Mouse (Mus musculus) intestine, embryonic 15.5 days (tissue): ENCODE results near the gene Cops7a. TPM values are rescaled to one million over a fixed set of nuclear protein-coding genes. Genes with fewer than 3 reads are reported as not detected.

Experiments used
- ATAC-seq: fragments of 200-750 bp; cut with Nextera tagmentation; 2 replicates; pipeline ENCODE4 v1.8.0; 2017; ENCODE audit warnings: moderate TSS enrichment, moderate library complexity
- H3K27ac ChIP-seq: fragments of 300-500 bp; sonication (generic); 2 replicates; pipeline ENCODE4 v1.5.1; 2015; ENCODE audit warnings: mild to moderate bottlenecking, inconsistent platforms
- H3K27me3 ChIP-seq: fragments of 300-500 bp; sonication (generic); replicated peaks from 2 replicates; pipeline ENCODE4 v1.6.1; 2015; ENCODE audit warnings: inconsistent platforms
- H3K36me3 ChIP-seq: fragments of 300-500 bp; sonication (generic); 2 replicates; pipeline ENCODE4 v1.6.1; 2015; ENCODE audit warnings: inconsistent platforms
- H3K4me1 ChIP-seq: fragments of 300-500 bp; sonication (generic); replicated peaks from 2 replicates; pipeline ENCODE4 v1.6.1; 2015; ENCODE audit warnings: inconsistent platforms
- H3K4me2 ChIP-seq: fragments of 300-500 bp; sonication (generic); replicated peaks from 2 replicates; pipeline ENCODE4 v1.6.1; 2015; ENCODE audit warnings: mild to moderate bottlenecking, inconsistent platforms
- H3K4me3 ChIP-seq: fragments of 300-500 bp; sonication (generic); replicated peaks from 2 replicates; pipeline ENCODE4 v1.5.1; 2015; ENCODE audit warnings: inconsistent platforms
- H3K9ac ChIP-seq: fragments of 300-500 bp; sonication (generic); 2 replicates; pipeline ENCODE4 v1.6.1; 2015; ENCODE audit warnings: inconsistent platforms
- H3K9me3 ChIP-seq: fragments of 300-500 bp; sonication (generic); 2 replicates; pipeline ENCODE4 v1.6.1; 2016; ENCODE audit warnings: inconsistent platforms
- WGBS: fragments of 180-500 bp; shearing (Covaris S2); methylation state at CpG from one replicate; pipeline ENCODE4 v1.1.7; 2015; 5-methylcytosine and 5-hydroxymethylcytosine counted together
- polyA plus RNA-seq: library from polyadenylated mRNA; unstranded; fragments of >200 nt; fragmentation: Nextera tagmentation; extraction: Ambion mirVana; gene quantifications from 2 replicates; pipeline ENCODE4 v1.2.1, GENCODE M21; 2015

The Cops7a gene
- polyA plus RNA-seq, 1 experiment from 2014 or later = 159 TPM

DNA sequence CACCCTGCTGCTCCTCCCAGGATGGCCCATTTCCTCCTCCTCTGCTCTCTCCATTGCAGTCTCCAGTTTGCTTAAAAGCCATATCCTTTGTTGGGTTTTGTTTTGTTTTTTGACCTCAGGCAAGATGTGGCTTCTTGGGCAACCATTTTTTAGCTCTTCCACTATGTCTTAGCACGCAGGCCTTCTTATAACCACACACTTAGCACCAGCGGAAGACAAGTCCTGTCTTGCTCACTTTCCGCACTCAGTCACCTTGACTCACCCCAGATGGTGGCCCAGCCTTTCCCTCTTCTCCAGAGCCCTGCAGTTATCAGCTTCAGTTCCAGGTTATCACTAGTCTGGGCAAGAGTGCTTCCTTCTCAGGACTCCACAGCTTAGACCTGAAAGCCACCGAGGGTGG, 10.1 kb downstream of the Cops7a start:
- no peaks in the 10 kb centered on the region for H3K4me1 ChIP-seq
- H3K27ac ChIP-seq = no peak overlapping the region
- ATAC-seq = no peak
- 96% methylated on average over 4 of the region's 4 CpGs for WGBS
- H3K27me3 ChIP-seq = no peaks in the 10 kb centered on the region
- no peaks in the 10 kb centered on the region for H3K9me3 ChIP-seq
- no peak overlapping the region for H3K4me2 ChIP-seq
- H3K9ac ChIP-seq = no peak overlapping the region
- H3K36me3 ChIP-seq = peaks cover 23% of the 10 kb centered on the region
- H3K4me3 ChIP-seq = no peak overlapping the region

DNA sequence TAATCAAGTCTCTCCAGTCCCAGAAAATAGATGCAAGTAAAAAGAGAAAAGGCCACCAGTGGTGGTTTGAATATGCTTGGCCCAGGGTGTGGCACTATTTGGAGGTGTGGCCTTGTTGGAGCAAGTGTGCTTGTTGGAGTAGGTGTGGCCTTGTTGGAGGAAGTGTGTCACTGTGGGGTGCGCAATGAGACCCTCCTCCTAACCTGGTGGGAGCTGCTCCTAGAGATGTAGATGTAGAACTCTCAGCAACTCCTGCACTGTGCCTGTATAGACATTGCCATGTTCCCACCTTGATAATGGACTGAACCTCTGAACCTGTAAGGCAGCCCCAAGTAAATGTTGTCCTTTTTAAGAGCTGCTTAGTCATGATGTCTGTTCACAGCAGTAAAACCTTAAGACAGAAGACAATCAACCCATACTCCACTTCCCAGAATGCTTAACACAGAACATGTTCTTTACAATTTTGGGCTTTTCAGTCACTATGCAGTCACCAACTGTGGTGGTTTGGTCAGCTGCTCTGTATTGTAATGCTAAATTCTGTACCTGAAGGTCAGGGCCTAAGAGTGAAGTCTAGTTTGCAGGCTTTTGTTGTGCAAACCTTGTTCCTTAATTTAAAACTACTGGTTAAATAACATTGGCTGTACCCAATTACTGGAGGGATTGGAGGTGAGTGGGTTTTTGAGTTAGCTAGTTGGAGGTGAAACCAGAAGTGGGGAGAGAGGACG, 11.2 kb downstream of the Cops7a start:
- no peak overlapping the region for H3K4me2 ChIP-seq
- H3K27me3 ChIP-seq = no peaks in the 10 kb centered on the region
- H3K36me3 ChIP-seq = peaks cover 13% of the 10 kb centered on the region
- no peak overlapping the region for H3K9ac ChIP-seq
- no peak overlapping the region for H3K27ac ChIP-seq
- no peak for ATAC-seq
- H3K4me3 ChIP-seq = no peak overlapping the region
- H3K4me1 ChIP-seq = no peaks in the 10 kb centered on the region
- H3K9me3 ChIP-seq = no peaks in the 10 kb centered on the region
- WGBS = 88% methylated on average over 2 of the region's 2 CpGs

DNA sequence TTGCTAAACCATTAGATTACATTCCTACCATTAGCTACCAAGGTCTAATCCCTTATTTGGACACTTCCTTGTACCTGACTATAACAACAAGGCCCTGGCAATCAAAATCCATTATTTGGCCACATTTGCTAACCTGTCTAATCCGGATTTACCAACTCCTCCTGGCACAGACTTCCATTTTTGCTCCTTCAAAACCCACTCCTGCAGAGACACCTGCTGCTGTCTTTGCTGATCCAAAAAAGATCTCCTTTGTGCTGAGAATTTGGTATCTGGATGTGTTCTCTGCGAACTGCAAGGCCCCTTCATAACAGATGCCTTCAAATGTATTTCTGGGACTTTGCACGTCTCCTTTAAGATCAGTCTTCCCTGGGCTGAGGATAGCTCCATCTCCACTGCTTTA, 21.8 kb downstream of the Cops7a start:
- no peaks in the 10 kb centered on the region for H3K27me3 ChIP-seq
- ATAC-seq = no peak
- 87% methylated on average over 3 of the region's 3 CpGs for WGBS
- no peaks in the 10 kb centered on the region for H3K4me1 ChIP-seq
- H3K4me2 ChIP-seq = no peak overlapping the region
- H3K27ac ChIP-seq = no peak overlapping the region
- no peaks in the 10 kb centered on the region for H3K9me3 ChIP-seq
- no peak overlapping the region for H3K4me3 ChIP-seq
- no peak overlapping the region for H3K9ac ChIP-seq
- H3K36me3 ChIP-seq = peaks cover 5% of the 10 kb centered on the region; the same call in 1 of the 2 replicates

DNA sequence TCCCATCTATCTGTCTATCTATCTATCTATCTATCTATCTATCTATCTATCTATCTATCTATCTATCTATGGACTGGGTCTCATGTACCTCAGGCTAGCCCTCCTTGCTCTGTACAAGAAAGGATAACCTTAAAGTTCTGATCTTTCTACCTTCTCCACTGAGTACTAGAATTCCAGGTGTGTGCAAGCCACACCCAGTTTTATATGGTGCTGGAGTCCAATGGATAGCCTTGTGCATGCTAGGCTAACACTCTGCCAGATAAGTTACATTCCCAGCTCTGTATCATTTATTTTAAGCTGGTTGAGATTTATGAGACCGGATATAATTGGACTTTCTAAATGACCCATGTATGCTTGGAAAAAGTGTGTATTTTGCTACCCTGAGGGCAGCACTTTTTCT, 23.7 kb downstream of the Cops7a start:
- Histone ChIP-seq H3K9ac (no peak overlapping the region), H3K27ac (no peak overlapping the region), H3K4me2 (no peak overlapping the region), H3K9me3 (no peaks in the 10 kb centered on the region), H3K4me3 (no peak overlapping the region), H3K36me3 (peaks cover 12% of the 10 kb centered on the region), H3K27me3 (no peaks in the 10 kb centered on the region), H3K4me1 (no peaks in the 10 kb centered on the region)
- peak; percentile 87 for ATAC-seq
- WGBS = 84% methylated on average over 1 of the region's 1 CpGs

DNA sequence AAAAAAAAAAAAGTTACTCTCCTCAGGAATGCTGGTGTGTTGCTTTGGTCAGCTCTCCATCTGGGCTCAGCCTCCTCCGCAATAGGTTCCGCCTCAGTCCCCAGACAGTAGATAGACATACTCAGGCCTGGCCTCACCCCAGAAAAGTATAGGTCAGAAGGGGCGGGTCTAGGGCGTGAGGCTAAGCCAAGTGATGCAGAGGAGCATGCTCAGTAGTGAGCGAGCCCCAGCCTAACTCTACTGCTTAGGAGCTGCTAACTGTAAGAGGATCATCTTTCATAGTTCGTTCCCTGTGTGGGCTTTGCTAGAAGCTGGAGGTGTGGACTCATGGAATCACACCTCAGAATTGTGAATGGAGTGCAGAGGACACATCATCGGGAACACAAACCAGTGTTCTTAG, 26.8 kb downstream of the Cops7a start:
- 94% methylated on average over 7 of the region's 7 CpGs for WGBS
- H3K9ac ChIP-seq = no peak overlapping the region
- 0 out of 2 replicates have a peak, but pooled peaks have one; percentile 23 for ATAC-seq
- H3K4me1 ChIP-seq = peaks cover 5% of the 10 kb centered on the region; the same call in 1 of the 2 replicates
- no peaks in the 10 kb centered on the region for H3K27me3 ChIP-seq
- H3K4me3 ChIP-seq = no peak overlapping the region
- H3K9me3 ChIP-seq = no peaks in the 10 kb centered on the region
- peaks cover 28% of the 10 kb centered on the region for H3K36me3 ChIP-seq
- H3K27ac ChIP-seq = no peak overlapping the region
- no peak overlapping the region for H3K4me2 ChIP-seq

DNA sequence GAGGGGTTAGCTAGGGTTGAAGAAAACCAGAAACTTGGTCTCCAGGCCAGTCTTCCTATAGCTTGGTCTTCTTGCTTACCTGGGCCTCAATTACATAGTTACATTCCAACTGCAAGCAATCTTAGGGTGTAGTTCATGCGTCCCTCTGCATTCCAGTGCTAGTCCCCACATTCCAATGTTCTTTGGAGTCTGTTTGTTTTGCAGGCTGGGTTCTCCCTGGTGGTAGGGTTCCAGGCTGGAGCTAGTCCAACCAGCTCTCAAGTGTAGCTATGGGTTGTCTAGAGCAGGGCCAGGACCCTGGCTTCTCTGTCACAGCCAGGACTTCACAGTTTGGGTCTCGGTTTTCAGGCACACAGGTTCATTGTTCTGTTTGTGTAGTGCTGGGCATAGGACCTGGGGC, 27.8 kb downstream of the Cops7a start:
- Histone ChIP-seq H3K27me3 (no peaks in the 10 kb centered on the region), H3K36me3 (peaks cover 28% of the 10 kb centered on the region), H3K9me3 (no peaks in the 10 kb centered on the region), H3K9ac (no peak overlapping the region), H3K4me1 (peaks cover 11% of the 10 kb centered on the region), H3K27ac (no peak overlapping the region), H3K4me2 (no peak overlapping the region), H3K4me3 (no peak overlapping the region)
- no peak for ATAC-seq
- WGBS = 76% methylated on average over 2 of the region's 2 CpGs

DNA sequence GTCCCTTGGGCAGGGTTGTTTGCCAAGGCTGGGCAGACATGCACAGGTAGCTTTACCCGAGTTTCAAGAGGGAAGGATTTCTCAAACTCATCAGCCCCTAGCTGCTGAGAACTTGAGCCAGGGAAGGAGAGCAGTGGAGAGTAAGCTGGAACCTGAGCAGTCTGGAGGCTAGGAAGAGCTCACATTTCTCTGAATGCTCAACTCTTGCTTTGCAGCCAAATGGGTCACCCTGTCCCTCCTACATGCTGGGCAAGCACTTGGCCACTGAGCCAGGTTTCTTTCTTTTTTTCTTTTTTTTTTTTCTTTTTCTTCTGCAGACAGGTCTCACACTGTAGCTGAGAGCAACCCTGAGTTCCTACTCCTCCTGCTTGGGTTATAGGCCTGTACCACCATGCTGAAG, 28.7 kb downstream of the Cops7a start:
- Histone ChIP-seq H3K4me3 (no peak overlapping the region), H3K4me2 (no peak overlapping the region), H3K4me1 (peaks cover 15% of the 10 kb centered on the region), H3K27ac (no peak overlapping the region), H3K27me3 (no peaks in the 10 kb centered on the region), H3K36me3 (peaks cover 28% of the 10 kb centered on the region), H3K9ac (no peak overlapping the region), H3K9me3 (no peaks in the 10 kb centered on the region)
- ATAC-seq = no peak
- 86% methylated on average over 1 of the region's 1 CpGs for WGBS

DNA sequence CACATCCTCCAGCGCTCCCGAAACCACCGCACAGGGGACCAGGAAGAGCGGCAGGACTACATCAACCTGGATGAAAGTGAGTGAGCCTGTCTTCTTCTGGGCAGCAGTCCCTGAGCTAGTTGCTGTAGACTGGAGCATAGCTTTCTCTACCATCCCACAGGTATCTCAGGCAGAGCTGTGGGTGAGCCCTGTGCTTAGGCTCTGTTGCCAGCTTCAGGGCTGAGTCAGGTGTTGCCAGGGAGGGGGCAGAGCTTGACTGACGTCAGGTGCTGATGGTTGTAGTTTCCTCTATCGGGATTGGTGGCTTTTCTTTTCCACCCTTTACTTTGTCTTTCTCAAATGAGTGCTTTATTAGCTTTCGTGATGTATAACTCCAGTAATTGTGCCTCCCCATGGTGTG, 30.7 kb downstream of the Cops7a start:
- no peaks in the 10 kb centered on the region for H3K9me3 ChIP-seq
- no peaks in the 10 kb centered on the region for H3K27me3 ChIP-seq
- ATAC-seq = no peak
- 89% methylated on average over 7 of the region's 7 CpGs for WGBS
- peaks cover 21% of the 10 kb centered on the region for H3K4me1 ChIP-seq
- H3K4me3 ChIP-seq = no peak overlapping the region
- H3K36me3 ChIP-seq = peaks cover 28% of the 10 kb centered on the region
- no peak overlapping the region for H3K9ac ChIP-seq
- no peak overlapping the region for H3K27ac ChIP-seq
- H3K4me2 ChIP-seq = no peak overlapping the region

DNA sequence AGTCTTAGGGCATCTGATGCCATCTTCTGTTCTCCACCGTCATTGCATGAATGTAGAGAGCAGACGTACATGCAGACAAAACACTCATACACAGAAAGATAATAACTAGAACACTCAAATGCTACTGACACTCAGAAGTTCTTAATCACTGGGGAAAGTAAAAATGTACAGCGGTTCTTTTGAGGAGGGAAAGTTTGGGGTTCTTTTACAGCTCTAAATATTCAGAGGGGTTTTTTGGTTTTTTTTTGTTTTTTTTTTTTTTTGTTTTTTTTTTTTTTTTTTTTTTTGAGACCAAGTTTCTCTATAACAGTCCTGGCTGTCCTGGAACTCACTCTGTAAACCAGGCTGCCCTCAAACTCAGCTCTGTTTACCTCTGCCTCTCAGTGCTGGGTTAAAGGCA, 32.2 kb downstream of the Cops7a start:
- H3K27me3 ChIP-seq = no peaks in the 10 kb centered on the region
- H3K9me3 ChIP-seq = no peaks in the 10 kb centered on the region
- H3K4me2 ChIP-seq = peak overlapping the region; percentile 78; the same call in 1 of the 2 replicates
- no peak overlapping the region for H3K27ac ChIP-seq
- 87% methylated on average over 3 of the region's 3 CpGs for WGBS
- H3K4me1 ChIP-seq = peaks cover 21% of the 10 kb centered on the region
- ATAC-seq = no peak
- peaks cover 24% of the 10 kb centered on the region for H3K36me3 ChIP-seq
- no peak overlapping the region for H3K9ac ChIP-seq
- H3K4me3 ChIP-seq = no peak overlapping the region; the same call in 1 of the 2 replicates

DNA sequence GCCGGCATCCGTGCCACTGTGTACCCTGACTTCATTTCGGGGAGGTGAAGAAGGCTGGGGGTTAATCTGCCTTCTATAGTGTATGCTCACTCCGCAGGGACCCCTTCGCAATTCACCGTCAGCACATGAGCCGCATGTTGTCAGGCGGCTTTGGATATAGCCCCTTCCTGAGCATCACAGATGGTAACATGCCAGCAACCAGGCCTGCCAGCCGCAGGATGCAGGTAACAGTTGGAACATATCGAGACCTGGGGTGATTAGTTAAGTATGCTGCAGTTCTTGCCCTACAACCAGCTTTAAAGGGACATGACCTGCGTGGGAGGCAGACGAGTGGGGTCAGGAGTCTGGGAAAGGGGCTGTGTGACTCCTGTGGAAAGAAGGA, 33.0 kb downstream of the Cops7a start:
- H3K36me3 ChIP-seq = peaks cover 21% of the 10 kb centered on the region
- ATAC-seq = no peak
- peak overlapping the region; percentile 95 for H3K27ac ChIP-seq
- whole genome bisulfite sequencing = 41% methylated on average over 12 of the region's 12 CpGs
- H3K9ac ChIP-seq = peak overlapping the region; percentile 80
- peaks cover 21% of the 10 kb centered on the region for H3K4me1 ChIP-seq
- H3K9me3 ChIP-seq = no peaks in the 10 kb centered on the region
- H3K27me3 ChIP-seq = no peaks in the 10 kb centered on the region
- peak overlapping the region; percentile 68 for H3K4me3 ChIP-seq
- peak overlapping the region; percentile 78 for H3K4me2 ChIP-seq

DNA sequence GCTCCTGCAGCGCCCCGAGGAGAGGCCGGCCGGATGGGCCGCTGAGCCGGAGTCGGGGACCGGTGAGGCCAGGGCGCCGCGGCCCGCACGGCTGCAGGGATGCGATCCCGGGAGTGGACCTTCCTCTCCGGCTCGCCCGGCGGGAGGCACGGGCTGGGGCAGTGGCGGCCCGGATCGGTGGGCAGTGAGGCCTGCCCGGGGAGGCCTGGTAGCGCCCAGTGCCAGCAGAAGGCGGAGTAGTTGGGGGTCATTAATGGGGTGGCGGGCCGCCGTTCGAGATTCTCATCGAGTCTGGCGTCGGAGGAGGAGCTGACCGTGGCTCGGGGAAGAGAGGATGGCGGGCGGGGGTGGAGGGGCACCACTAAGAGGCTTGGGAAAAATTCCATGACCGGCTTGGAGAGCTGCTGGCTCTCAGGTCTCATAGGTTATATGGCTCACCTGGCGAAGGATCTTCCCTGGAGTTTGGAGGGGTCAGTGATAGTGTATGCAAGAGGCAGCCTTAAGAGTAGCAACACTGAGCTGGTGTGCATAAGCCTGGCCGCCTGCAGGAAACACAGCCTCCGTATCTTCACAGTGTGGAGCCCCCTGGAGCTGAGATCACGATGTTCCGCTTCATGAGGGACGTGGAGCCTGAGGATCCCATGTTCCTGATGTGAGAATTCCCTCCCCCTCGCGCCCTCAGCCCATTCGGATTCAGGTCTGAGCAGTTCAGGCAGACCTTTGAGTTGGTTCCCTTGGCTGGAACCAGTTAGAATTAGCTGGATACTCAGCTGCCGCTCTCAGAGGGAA, 33.6 kb downstream of the Cops7a start:
- WGBS = 2% methylated on average over 40 of the region's 48 CpGs
- Histone ChIP-seq H3K9me3 (no peaks in the 10 kb centered on the region), H3K27ac (peak overlapping the region; percentile 95), H3K36me3 (peaks cover 17% of the 10 kb centered on the region), H3K27me3 (no peaks in the 10 kb centered on the region), H3K4me2 (peak overlapping the region; percentile 78), H3K9ac (peak overlapping the region; percentile 80), H3K4me1 (peaks cover 21% of the 10 kb centered on the region), H3K4me3 (peak overlapping the region; percentile 68)
- ATAC-seq = peak; percentile 29

DNA sequence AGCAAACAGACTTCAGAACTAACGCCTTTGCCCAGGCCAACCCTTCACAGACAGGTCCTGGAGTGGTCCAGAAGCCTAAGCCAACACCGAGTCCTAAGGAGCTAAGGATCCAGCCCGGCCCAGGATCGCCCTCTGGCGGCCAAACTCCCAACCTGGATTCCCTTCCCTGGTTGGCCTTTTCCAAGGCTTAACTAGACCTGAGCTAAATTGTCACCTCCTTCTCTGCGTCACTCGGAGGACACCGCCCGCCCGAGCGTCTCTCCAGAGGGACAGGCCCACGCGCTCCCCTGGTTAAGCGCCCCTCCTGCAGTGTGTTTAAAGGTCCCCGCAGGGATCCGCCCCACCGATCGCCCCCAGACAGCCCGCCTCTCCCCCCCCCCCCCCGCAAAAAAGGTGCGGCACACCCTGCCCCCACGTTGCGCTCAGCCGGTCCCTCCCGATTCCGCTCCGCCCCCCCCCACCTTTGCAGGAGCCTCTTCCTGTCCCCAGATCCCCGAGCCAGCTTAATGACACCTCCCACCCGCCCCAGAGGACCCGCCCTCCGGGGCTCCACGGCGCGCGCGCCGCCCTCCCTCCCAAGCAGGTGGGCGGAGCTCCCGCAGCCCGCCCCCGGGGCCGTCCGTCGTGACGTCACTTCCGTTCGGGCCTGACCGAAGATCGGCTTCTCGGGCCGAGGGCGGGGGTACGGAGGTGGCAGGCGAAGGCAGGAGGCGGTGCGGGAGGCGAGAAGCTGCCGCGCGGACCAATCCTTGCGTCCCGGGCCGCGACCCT, 34.4 kb downstream of the Cops7a start, which contains the start of gene Mlf2:
Gene Mlf2, plus strand, starts transcription at position 633 of the 771 bp plus-strand sequence.
- ATAC-seq = peak; percentile 94
- Histone ChIP-seq H3K27ac (peak within 1 kb of the TSS; percentile 95), H3K4me1 (peaks cover 24% of the 10 kb centered on the region), H3K9me3 (no peaks in the 10 kb centered on the region), H3K4me2 (peak within 1 kb of the TSS; percentile 78), H3K36me3 (peaks cover 9% of the 10 kb centered on the region), H3K27me3 (no peaks in the 10 kb centered on the region), H3K4me3 (peak within 1 kb of the TSS; percentile 68), H3K9ac (peak within 1 kb of the TSS; percentile 80)
- under 1% methylated on average over 51 of the region's 64 CpGs for WGBS
